Mouse (Mus musculus) frontal cortex, postnatal 25 days (tissue): ENCODE results near the gene Calcrl.

Experiments used
- DNase-seq, 2 experiments: peaks; one replicate each; pipeline ENCODE4 v3.0.0; 2022; ENCODE audit warnings: low spot score in 2 of 2

Calcrl gene

GRCm38 (mm10) chr2:84425138-84425537 is at the start of gene Calcrl:
TSS of gene Calcrl (minus strand) at chr2:84425411.
- peak; percentile 14 to 24 for DNase-seq

GRCm38 (mm10) chr2:84474651-84475050 is 49.4 kb upstream of the Calcrl start:
- DNase-seq = no peak

- no peak for DNase-seq
These were observed 48.8 kb upstream of the Calcrl start for GRCm38 (mm10) chr2:84473941-84474530.

GRCm38 (mm10) chr2:84467391-84467790 is 42.2 kb upstream of the Calcrl start:
- DNase-seq = no peak

- DNase-seq = no peak
These were observed 39.7 kb upstream of the Calcrl start for GRCm38 (mm10) chr2:84464956-84465355.

- no peak for DNase-seq
These were observed 37.2 kb upstream of the Calcrl start for GRCm38 (mm10) chr2:84462411-84462810.

- DNase-seq = no peak
These were observed 34.5 kb upstream of the Calcrl start for GRCm38 (mm10) chr2:84459651-84460177.

GRCm38 (mm10) chr2:84457221-84457620 is 32.0 kb upstream of the Calcrl start:
- DNase-seq = no peak

- DNase-seq = peak in 1 of 2 experiments; percentile 49
These were observed 30.1 kb upstream of the Calcrl start for GRCm38 (mm10) chr2:84455236-84455799.

GRCm38 (mm10) chr2:84454551-84455235 is 29.5 kb upstream of the Calcrl start:
- DNase-seq = no peak

- DNase-seq = no peak
These were observed 28.8 kb upstream of the Calcrl start for GRCm38 (mm10) chr2:84454051-84454450.

GRCm38 (mm10) chr2:84445499-84445898 is 20.3 kb upstream of the Calcrl start:
- no peak for DNase-seq

GRCm38 (mm10) chr2:84441940-84442339 is 16.7 kb upstream of the Calcrl start:
- DNase-seq = no peak

GRCm38 (mm10) chr2:84429724-84430123 is 4.5 kb upstream of the Calcrl start:
- DNase-seq = no peak

GRCm38 (mm10) chr2:84428836-84429235 is 3.6 kb upstream of the Calcrl start:
- DNase-seq = no peak

- DNase-seq = no peak
These were observed 1.3 kb upstream of the Calcrl start for GRCm38 (mm10) chr2:84426531-84426930.

GRCm38 (mm10) chr2:84416501-84416900 is 8.7 kb downstream of the Calcrl start:
- no peak for DNase-seq

GRCm38 (mm10) chr2:84409796-84410592 is 15.2 kb downstream of the Calcrl start:
- DNase-seq = no peak

GRCm38 (mm10) chr2:84404834-84405233 is 20.4 kb downstream of the Calcrl start:
- DNase-seq = no peak

GRCm38 (mm10) chr2:84402713-84403112 is 22.5 kb downstream of the Calcrl start:
- no peak for DNase-seq

- no peak for DNase-seq
These were observed 28.7 kb downstream of the Calcrl start for GRCm38 (mm10) chr2:84396557-84396956.

GRCm38 (mm10) chr2:84393236-84393635 is 32.0 kb downstream of the Calcrl start:
- DNase-seq = no peak
